Mouse (Mus musculus): ENCODE measurements around the gene Prss48. TPM values are rescaled to one million over a fixed set of nuclear protein-coding genes. Genes with fewer than 3 reads are reported as not detected.

Gene Prss48
- polyA plus RNA-seq (2014; fragmentation: Illumina TruSeq; extraction: RNeasy Lipid Tissue Mini Kit (QIAGEN cat#74804); ENCODE audit: low read depth, low replicate concordance) = not detected

GRCm38 (mm10) chr3:86002423-86002822, at the start of gene Prss48:
Gene Prss48, minus strand, starts transcription at chr3:86002491.

GRCm38 (mm10) chr3:85970742-85971598, 31.3 kb downstream of the Prss48 start, which contains the start of gene Sh3d19:
Gene Sh3d19, plus strand, starts transcription at chr3:85971109.

Other genes with a start within 250 kb of the Prss48 start
- gene Fam160a1, start 185.2 kb downstream of the Prss48 start, polyA plus RNA-seq (2014; fragmentation: Illumina TruSeq; extraction: RNeasy Lipid Tissue Mini Kit (QIAGEN cat#74804); ENCODE audit: low read depth, low replicate concordance) = 11.8 TPM
- gene Glt28d2, start 115.0 kb downstream of the Prss48 start, polyA plus RNA-seq (2014; fragmentation: Illumina TruSeq; extraction: RNeasy Lipid Tissue Mini Kit (QIAGEN cat#74804); ENCODE audit: low read depth, low replicate concordance) = 3.0 TPM
- gene Gm37240, start 115.0 kb downstream of the Prss48 start, polyA plus RNA-seq (2014; fragmentation: Illumina TruSeq; extraction: RNeasy Lipid Tissue Mini Kit (QIAGEN cat#74804); ENCODE audit: low read depth, low replicate concordance) = 2.7 TPM
- 31.6 TPM for gene Sh3d19, start 31.4 kb downstream of the Prss48 start, polyA plus RNA-seq (2014; fragmentation: Illumina TruSeq; extraction: RNeasy Lipid Tissue Mini Kit (QIAGEN cat#74804); ENCODE audit: low read depth, low replicate concordance)
- 1,528 TPM for gene Rps3a1, start 140.2 kb upstream of the Prss48 start, polyA plus RNA-seq (2014; fragmentation: Illumina TruSeq; extraction: RNeasy Lipid Tissue Mini Kit (QIAGEN cat#74804); ENCODE audit: low read depth, low replicate concordance)
- 30.3 TPM for gene Lrba, start 222.2 kb upstream of the Prss48 start, polyA plus RNA-seq (2014; fragmentation: Illumina TruSeq; extraction: RNeasy Lipid Tissue Mini Kit (QIAGEN cat#74804); ENCODE audit: low read depth, low replicate concordance)

Measured in adipose tissue, adult 10 weeks (tissue).